Mouse (Mus musculus): Measurements from ENCODE around the gene Fyn.

The Fyn gene

GRCm38 (mm10) chr10:39508801-39509200 is 140.1 kb downstream of the Fyn start:
- no peak for DNase-seq (ENCODE audit: low spot score)

GRCm38 (mm10) chr10:39509937-39510336 is 141.3 kb downstream of the Fyn start:
- DNase-seq (ENCODE audit: low spot score), result no peak

- no peak for DNase-seq (ENCODE audit: low spot score)
Observed at GRCm38 (mm10) chr10:39512631-39513314, 144.1 kb downstream of the Fyn start.

GRCm38 (mm10) chr10:39514916-39515315 is 146.3 kb downstream of the Fyn start:
- DNase-seq (ENCODE audit: low spot score), result no peak

GRCm38 (mm10) chr10:39516541-39517133 is 148.0 kb downstream of the Fyn start:
- DNase-seq (ENCODE audit: low spot score), result no peak

GRCm38 (mm10) chr10:39517375-39517774 is 148.7 kb downstream of the Fyn start:
- DNase-seq (ENCODE audit: low spot score), result no peak

GRCm38 (mm10) chr10:39518232-39518631 is 149.6 kb downstream of the Fyn start:
- DNase-seq (ENCODE audit: low spot score), result no peak

GRCm38 (mm10) chr10:39518859-39519258 is 150.2 kb downstream of the Fyn start:
- DNase-seq (ENCODE audit: low spot score), result no peak

- DNase-seq (ENCODE audit: low spot score), result no peak
Observed at GRCm38 (mm10) chr10:39520123-39520989, 151.7 kb downstream of the Fyn start.

GRCm38 (mm10) chr10:39521327-39521726 is 152.7 kb downstream of the Fyn start:
- no peak for DNase-seq (ENCODE audit: low spot score)

- no peak for DNase-seq (ENCODE audit: low spot score)
Observed at GRCm38 (mm10) chr10:39521861-39522391, 153.3 kb downstream of the Fyn start.

- no peak for DNase-seq (ENCODE audit: low spot score)
Observed at GRCm38 (mm10) chr10:39522857-39523614, 154.4 kb downstream of the Fyn start.

- DNase-seq (ENCODE audit: low spot score), result no peak
Observed at GRCm38 (mm10) chr10:39524355-39524754, 155.7 kb downstream of the Fyn start.

GRCm38 (mm10) chr10:39525431-39525830 is 156.8 kb downstream of the Fyn start:
- DNase-seq (ENCODE audit: low spot score), result no peak

GRCm38 (mm10) chr10:39527113-39527512 is 158.5 kb downstream of the Fyn start:
- DNase-seq (ENCODE audit: low spot score), result no peak

GRCm38 (mm10) chr10:39529179-39529578 is 160.5 kb downstream of the Fyn start:
- no peak for DNase-seq (ENCODE audit: low spot score)

GRCm38 (mm10) chr10:39532008-39532740 is 163.5 kb downstream of the Fyn start:
- DNase-seq (ENCODE audit: low spot score), result no peak

GRCm38 (mm10) chr10:39532823-39533222 is 164.2 kb downstream of the Fyn start:
- no peak for DNase-seq (ENCODE audit: low spot score)

- no peak for DNase-seq (ENCODE audit: low spot score)
Observed at GRCm38 (mm10) chr10:39534324-39535026, 165.8 kb downstream of the Fyn start.

- DNase-seq (ENCODE audit: low spot score), result no peak
Observed at GRCm38 (mm10) chr10:39535347-39535746, 166.7 kb downstream of the Fyn start.

GRCm38 (mm10) chr10:39536258-39536657 is 167.6 kb downstream of the Fyn start:
- no peak for DNase-seq (ENCODE audit: low spot score)

Data from ovary, postnatal 14 days (tissue).